8 mouse cellular contexts compared by ENCODE assay signal in the genomic region with DNA sequence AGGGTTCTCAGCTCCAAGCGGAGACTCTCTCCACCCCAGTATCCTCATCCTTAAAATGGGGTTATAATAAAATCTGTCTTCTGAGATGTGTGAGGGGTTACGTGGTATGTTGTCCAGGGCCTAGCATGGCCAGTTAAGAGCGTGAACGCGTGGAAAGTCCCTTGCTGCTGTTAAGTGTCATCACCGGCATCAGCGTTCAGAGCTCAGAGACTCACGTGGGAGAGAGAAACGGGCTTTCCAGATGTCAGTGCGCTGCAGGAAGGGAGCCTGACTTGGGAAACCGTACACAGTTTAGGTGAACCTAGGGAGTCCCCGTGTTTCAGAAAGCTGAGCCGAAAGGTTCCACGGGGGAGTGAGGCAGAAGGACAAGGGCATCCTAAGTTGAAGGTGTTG. TPM values are rescaled to one million over a fixed set of nuclear protein-coding genes. Genes with fewer than 3 reads are reported as not detected.
DNase-seq lines count a peak whose midpoint lies in the region; ATAC-seq and TF ChIP-seq lines count a peak whose summit lies in the region.

No protein-coding gene starts in this region.

- peak overlapping the region; percentile 89 for H3K4me2 ChIP-seq in heart, embryonic 13.5 days
- peak overlapping the region; percentile 71 for H3K4me2 ChIP-seq in forebrain, postnatal 0 days (ENCODE audit: low read depth)

- no peak for ATAC-seq in heart, embryonic 13.5 days (ENCODE audit: extremely low read depth, insufficient number of reproducible peaks, low FRiP score, low TSS enrichment)
- ATAC-seq in forebrain, postnatal 0 days: peak; percentile 23; the same call in 1 of the 2 replicates

- in situ Hi-C loops in ES-E14 (cut with MboI; ENCODE audit: low sequenced_read_pairs in 2 of 2, unreplicated experiment in 2 of 2): no loop called here

- H3K27ac ChIP-seq in heart, embryonic 13.5 days (replicated peaks): peak overlapping the region; percentile 80; the same call in 1 of the 2 replicates
- H3K27ac ChIP-seq in ES-E14 (ENCODE audit: insufficient read depth, low read depth, low read length, poor library complexity, severe bottlenecking) (no peak overlapping the region), macrophage (peak overlapping the region; percentile 10; the same call in 1 of the 2 replicates)
- H3K27ac ChIP-seq in forebrain, postnatal 0 days (ENCODE audit: low read depth, low read length): 0 out of 2 replicates have a peak overlapping the region, but pooled peaks have one; percentile 83

- WGBS in heart, embryonic 13.5 days: 14% methylated on average over 14 of the region's 14 CpGs
- 14% methylated on average over 14 of the region's 14 CpGs for WGBS in forebrain, postnatal 0 days
- 21% methylated on average over 14 of the region's 14 CpGs for WGBS in macrophage (ENCODE audit: missing documents)

- H3K9ac ChIP-seq in heart, embryonic 13.5 days: peak overlapping the region; percentile 97
- H3K9ac ChIP-seq in ES-E14 (ENCODE audit: insufficient read depth, low read depth, low read length, poor library complexity, severe bottlenecking): peak overlapping the region; percentile 89
- peak overlapping the region; percentile 95 for H3K9ac ChIP-seq in forebrain, postnatal 0 days

- peaks cover 26% of the 10 kb centered on the region for H3K4me1 ChIP-seq in heart, embryonic 13.5 days
- peaks cover 0 to 8% of the 10 kb centered on the region in 2 experiments; a peak in 1 of 4 replicates for H3K4me1 ChIP-seq in ES-E14 (ENCODE audit: control insufficient read depth in 2 of 2, insufficient read depth in 2 of 2, low read length in 2 of 2, poor library complexity in 1 of 2)
- H3K4me1 ChIP-seq in forebrain, postnatal 0 days (ENCODE audit: insufficient read depth): peaks cover 12% of the 10 kb centered on the region

- H3K27me3 ChIP-seq in heart, embryonic 13.5 days (replicated peaks): no peaks in the 10 kb centered on the region
- H3K27me3 ChIP-seq in forebrain, postnatal 0 days (ENCODE audit: insufficient read depth, low read length): no peaks in the 10 kb centered on the region

- peaks cover 40% of the 10 kb centered on the region for H3K36me3 ChIP-seq in heart, embryonic 13.5 days
- H3K36me3 ChIP-seq in ES-E14 (ENCODE audit: control insufficient read depth, insufficient read depth, low read length, poor library complexity, severe bottlenecking): peaks cover 6% of the 10 kb centered on the region; the same call in 1 of the 2 replicates
- H3K36me3 ChIP-seq in forebrain, postnatal 0 days (ENCODE audit: insufficient read depth): peaks cover 28% of the 10 kb centered on the region
- H3K36me3 ChIP-seq in macrophage (ENCODE audit: inconsistent target): peaks cover 30% of the 10 kb centered on the region; the same call in 1 of the 2 replicates

- no peak for TF ChIP-seq CTCF in forebrain, postnatal 0 days (IDR thresholded peaks at IDR 0.05; ENCODE audit: low read depth)

- peak overlapping the region; percentile 99 for H3K4me3 ChIP-seq in heart, embryonic 13.5 days
- peak overlapping the region; percentile 73 to 91 for H3K4me3 ChIP-seq in ES-E14 (ENCODE audit: insufficient read depth in 1 of 2, low read depth in 1 of 2, low read length in 2 of 2, poor library complexity in 1 of 2, severe bottlenecking in 1 of 2)
- H3K4me3 ChIP-seq in forebrain, postnatal 0 days (ENCODE audit: low read depth, low read length): peak overlapping the region; percentile 97
- peak overlapping the region; percentile 54 for H3K4me3 ChIP-seq in macrophage (ENCODE audit: inconsistent target)

- H3K9me3 ChIP-seq in heart, embryonic 13.5 days: no peaks in the 10 kb centered on the region
- no peaks in the 10 kb centered on the region for H3K9me3 ChIP-seq in ES-E14 (ENCODE audit: control insufficient read depth, insufficient read depth, low read depth, low read length)
- H3K9me3 ChIP-seq in forebrain, postnatal 0 days (ENCODE audit: low read length): no peaks in the 10 kb centered on the region

- DNase-seq in heart, adult 8-10 months (ENCODE audit: low spot score): no peak
- no peak for DNase-seq in ES-E14 (ENCODE audit: low read depth, low spot score)
- DNase-seq in forebrain, postnatal 0 days: no peak
- DNase-seq in ovary, postnatal 10 days (ENCODE audit: low spot score): no peak
- no peak for DNase-seq in kidney, adult 11 months
- no peak for DNase-seq in adrenal gland, adult 2 months

- H3K79me2 ChIP-seq in macrophage (ENCODE audit: inconsistent target): peaks cover 54% of the 10 kb centered on the region

TF ChIP-seq in ES-E14, 5 proteins besides CTCF, POLR2A, EP300 and RAD21:
- no peak for TF ChIP-seq ZNF384 (IDR thresholded peaks at IDR 0.05; ENCODE audit: low read depth, low read length)
- TF ChIP-seq ZC3H11A (IDR thresholded peaks at IDR 0.05; ENCODE audit: borderline replicate concordance, low read depth, low read length): no peak

RNA-seq across cellular contexts. Expression of a gene that starts 0.9 kb away (rescaled TPM):
- 23.3 and 23.4 TPM in 2 replicates for polyA plus RNA-seq in heart, embryonic 13.5 days (2015; fragmentation: Nextera tagmentation; extraction: Ambion mirVana)
- 10 to 100 TPM; 24.8 to 28.4 (median 26.5) TPM for total RNA-seq in heart, adult 8-10 months (2022)
- 30.1 and 37.3 TPM in 2 replicates for total RNA-seq in ES-E14 (2012; rRNA removed)
- 42.1 and 51.5 TPM in 2 replicates for total RNA-seq in forebrain, postnatal 0 days (2014; rRNA removed)
- polyA plus RNA-seq in forebrain, postnatal 0 days (2015; fragmentation: Nextera tagmentation; extraction: Ambion mirVana): 32.8 and 34.8 TPM in 2 replicates
- total RNA-seq in macrophage (2018; cell fraction: chromatin; rRNA removed): 100 to 1,000 TPM in 4 of 26 experiments, 10 to 100 TPM in 22; 30.8 to 125 (median 48.0) TPM
- total RNA-seq in macrophage (2018; cell fraction: cytosol; rRNA removed): 10 to 100 TPM; 10.3 to 24.2 (median 12.9) TPM
- total RNA-seq in macrophage (2018; cell fraction: nucleus; rRNA removed): 10 to 100 TPM; 18.3 to 78.5 (median 37.7) TPM
- 10.7 to 11.7 TPM (median 11.6 TPM) in 3 replicates for polyA plus RNA-seq in macrophage (2018)
- total RNA-seq in adrenal gland, adult 2 months (2021): 10 to 100 TPM; 15.8 to 18.7 TPM
- polyA plus RNA-seq in adrenal gland, adult 2 months (2012; rRNA removed): 26.5 and 34.4 TPM in 2 replicates

RNA-seq across cellular contexts. Expression of a gene that starts 9.4 kb away (rescaled TPM):
- polyA plus RNA-seq in heart, embryonic 13.5 days (2015; fragmentation: Nextera tagmentation; extraction: Ambion mirVana): not detected in 2 replicates
- 1 to 10 TPM in 1 of 4 experiments, under 1 TPM in 3; 0.82 to 1.5 (median 0.93) TPM for total RNA-seq in heart, adult 8-10 months (2022)
- total RNA-seq in ES-E14 (2012; rRNA removed): not detected in 2 replicates
- total RNA-seq in forebrain, postnatal 0 days (2014; rRNA removed): 2.4 and 4.6 TPM in 2 replicates
- 0.63 and 0.69 TPM in 2 replicates for polyA plus RNA-seq in forebrain, postnatal 0 days (2015; fragmentation: Nextera tagmentation; extraction: Ambion mirVana)
- not detected for total RNA-seq in macrophage (2018; cell fraction: chromatin; rRNA removed)
- total RNA-seq in macrophage (2018; cell fraction: cytosol; rRNA removed): not detected
- total RNA-seq in macrophage (2018; cell fraction: nucleus; rRNA removed): not detected
- not detected in 3 replicates for polyA plus RNA-seq in macrophage (2018)
- total RNA-seq in adrenal gland, adult 2 months (2021): under 1 TPM; 0.32 to 0.55 TPM
- 0.22 TPM in 1 of 2 replicates, not detected in the other for polyA plus RNA-seq in adrenal gland, adult 2 months (2012; rRNA removed)

RNA-seq across cellular contexts. Expression of a gene that starts 24.7 kb away (rescaled TPM):
- polyA plus RNA-seq in heart, embryonic 13.5 days (2015; fragmentation: Nextera tagmentation; extraction: Ambion mirVana): 183 and 184 TPM in 2 replicates
- total RNA-seq in heart, adult 8-10 months (2022): 1,000 to 10,000 TPM; 1,512 to 1,942 (median 1,609) TPM
- not detected in 2 replicates for total RNA-seq in ES-E14 (2012; rRNA removed)
- not detected in 2 replicates for total RNA-seq in forebrain, postnatal 0 days (2014; rRNA removed)
- not detected in 2 replicates for polyA plus RNA-seq in forebrain, postnatal 0 days (2015; fragmentation: Nextera tagmentation; extraction: Ambion mirVana)
- total RNA-seq in macrophage (2018; cell fraction: chromatin; rRNA removed): not detected
- total RNA-seq in macrophage (2018; cell fraction: cytosol; rRNA removed): not detected
- total RNA-seq in macrophage (2018; cell fraction: nucleus; rRNA removed): under 1 TPM in 1 of 26 experiments, not detected in 25; 0.24 TPM
- polyA plus RNA-seq in macrophage (2018): not detected in 3 replicates
- 1 to 10 TPM in 1 of 2 experiments, under 1 TPM in 1; 0.26 to 1.1 TPM for total RNA-seq in adrenal gland, adult 2 months (2021)
- polyA plus RNA-seq in adrenal gland, adult 2 months (2012; rRNA removed): 1.1 and 1.2 TPM in 2 replicates

RNA-seq across cellular contexts. Expression of a gene that starts 29.5 kb away (rescaled TPM):
- polyA plus RNA-seq in heart, embryonic 13.5 days (2015; fragmentation: Nextera tagmentation; extraction: Ambion mirVana): 0.79 and 0.99 TPM in 2 replicates
- 1 to 10 TPM in 1 of 4 experiments, under 1 TPM in 3; 0.33 to 1.5 (median 0.59) TPM for total RNA-seq in heart, adult 8-10 months (2022)
- total RNA-seq in ES-E14 (2012; rRNA removed): 1.6 and 4.5 TPM in 2 replicates
- 0.08 TPM in 1 of 2 replicates, not detected in the other for total RNA-seq in forebrain, postnatal 0 days (2014; rRNA removed)
- polyA plus RNA-seq in forebrain, postnatal 0 days (2015; fragmentation: Nextera tagmentation; extraction: Ambion mirVana): 0.25 TPM in 1 of 2 replicates, not detected in the other
- not detected for total RNA-seq in macrophage (2018; cell fraction: chromatin; rRNA removed)
- not detected for total RNA-seq in macrophage (2018; cell fraction: cytosol; rRNA removed)
- not detected for total RNA-seq in macrophage (2018; cell fraction: nucleus; rRNA removed)
- polyA plus RNA-seq in macrophage (2018): not detected in 3 replicates
- not detected for total RNA-seq in adrenal gland, adult 2 months (2021)
- polyA plus RNA-seq in adrenal gland, adult 2 months (2012; rRNA removed): not detected in 2 replicates

RNA-seq across cellular contexts. Expression of a gene that starts 46.8 kb away (rescaled TPM):
- polyA plus RNA-seq in heart, embryonic 13.5 days (2015; fragmentation: Nextera tagmentation; extraction: Ambion mirVana): 0.10 TPM in 1 of 2 replicates, not detected in the other
- total RNA-seq in heart, adult 8-10 months (2022): not detected
- total RNA-seq in ES-E14 (2012; rRNA removed): 0.62 and 0.79 TPM in 2 replicates
- 0.24 TPM in 1 of 2 replicates, not detected in the other for total RNA-seq in forebrain, postnatal 0 days (2014; rRNA removed)
- 0.10 TPM in 1 of 2 replicates, not detected in the other for polyA plus RNA-seq in forebrain, postnatal 0 days (2015; fragmentation: Nextera tagmentation; extraction: Ambion mirVana)
- not detected for total RNA-seq in macrophage (2018; cell fraction: chromatin; rRNA removed)
- not detected for total RNA-seq in macrophage (2018; cell fraction: cytosol; rRNA removed)
- not detected for total RNA-seq in macrophage (2018; cell fraction: nucleus; rRNA removed)
- polyA plus RNA-seq in macrophage (2018): not detected in 3 replicates
- total RNA-seq in adrenal gland, adult 2 months (2021): not detected
- 0.04 and 0.07 TPM in 2 replicates for polyA plus RNA-seq in adrenal gland, adult 2 months (2012; rRNA removed)

Comparison
In these comparisons a context has a peak if more than half of its experiments do, and no peak if none do; other contexts are left out.
1. RNA of a gene that starts 24.7 kb away (total RNA-seq): 1,512 to 1,942 TPM in heart, adult 8-10 months; 0.26 to 1.1 TPM in adrenal gland, adult 2 months, not detected in ES-E14 and not detected in forebrain, postnatal 0 days; every median in the first group is over 100 times any median in the second.
2. Peak in every context shown above with its lines, with median percentiles within 50 percentile points of each other: H3K4me3 ChIP-seq and H3K9ac ChIP-seq.